Mouse (Mus musculus) adipose tissue, adult 10 weeks (tissue): Measurements from ENCODE around the gene Prokr2. TPM values are rescaled to one million over a fixed set of nuclear protein-coding genes. Genes with fewer than 3 reads are reported as not detected.

Source experiments
- polyA plus RNA-seq: library from polyadenylated mRNA; stranded (reverse); fragments of 350-450 nt; fragmentation: Illumina TruSeq; extraction: RNeasy Lipid Tissue Mini Kit (QIAGEN cat#74804); gene quantifications from one replicate; pipeline ENCODE4 v1.2.3, GENCODE M21; 2014; ENCODE audit warnings: low read depth, low replicate concordance

Prokr2 gene
- polyA plus RNA-seq: not detected

GRCm38 (mm10) chr2:132385194-132385838 is at the start of gene Prokr2:
Gene Prokr2, minus strand, starts transcription at chr2:132385447.

Other genes with a start within 250 kb of the Prokr2 start
- 12.7 TPM for gene Slc23a2, start 240.3 kb downstream of the Prokr2 start, polyA plus RNA-seq
- gene Tmem230, start 137.6 kb downstream of the Prokr2 start, polyA plus RNA-seq: 41.7 TPM
- gene Pcna, start 132.1 kb downstream of the Prokr2 start, polyA plus RNA-seq: 66.1 TPM
- gene Cds2, start 122.3 kb downstream of the Prokr2 start, polyA plus RNA-seq: 35.4 TPM
- 16.9 TPM for gene Gpcpd1, start 202.3 kb upstream of the Prokr2 start, polyA plus RNA-seq